Mouse (Mus musculus) A20 (cell line): ENCODE data around the gene 1810013L24Rik.
"Not testable (repeated sequence)": the region's sequence is repeated elsewhere in the genome, so short reads cannot be mapped to it uniquely, and the experiment has no call there.

Experiments used
- DNase-seq: peaks from one replicate; pipeline ENCODE4 v3.0.0-alpha.2; 2011; ENCODE audit warnings: low read depth, low spot score

1810013L24Rik gene

GRCm38 (mm10) chr16:8836876-8837275 is 7.0 kb downstream of the 1810013L24Rik start:
- no peak for DNase-seq

GRCm38 (mm10) chr16:8837595-8837994 is 7.7 kb downstream of the 1810013L24Rik start:
- no peak for DNase-seq

- DNase-seq: no peak
Observed at GRCm38 (mm10) chr16:8838921-8839320, 9.0 kb downstream of the 1810013L24Rik start.

- DNase-seq: no peak
Observed at GRCm38 (mm10) chr16:8840557-8840956, 10.7 kb downstream of the 1810013L24Rik start.

GRCm38 (mm10) chr16:8842962-8843361 is 13.1 kb downstream of the 1810013L24Rik start:
- DNase-seq: no peak

GRCm38 (mm10) chr16:8843580-8844175 is 13.8 kb downstream of the 1810013L24Rik start:
- no peak for DNase-seq

- no peak for DNase-seq
Observed at GRCm38 (mm10) chr16:8845986-8846385, 16.1 kb downstream of the 1810013L24Rik start.

- DNase-seq: no peak
Observed at GRCm38 (mm10) chr16:8848309-8849068, 18.6 kb downstream of the 1810013L24Rik start.

- no peak for DNase-seq
Observed at GRCm38 (mm10) chr16:8849929-8850328, 20.0 kb downstream of the 1810013L24Rik start.

- no peak for DNase-seq
Observed at GRCm38 (mm10) chr16:8855143-8855542, 25.2 kb downstream of the 1810013L24Rik start.

GRCm38 (mm10) chr16:8856820-8857219 is 26.9 kb downstream of the 1810013L24Rik start:
- DNase-seq: no peak

- no peak for DNase-seq
Observed at GRCm38 (mm10) chr16:8862336-8862987, 32.6 kb downstream of the 1810013L24Rik start.

GRCm38 (mm10) chr16:8864223-8864631 is 34.3 kb downstream of the 1810013L24Rik start:
- DNase-seq: no peak

GRCm38 (mm10) chr16:8867406-8867955 is 37.6 kb downstream of the 1810013L24Rik start:
- DNase-seq: no peak

GRCm38 (mm10) chr16:8868506-8868905 is 38.6 kb downstream of the 1810013L24Rik start:
- no peak for DNase-seq

GRCm38 (mm10) chr16:8869715-8870114 is 39.8 kb downstream of the 1810013L24Rik start:
- peak; percentile 73 for DNase-seq

- no peak for DNase-seq
Observed at GRCm38 (mm10) chr16:8871376-8871775, 41.5 kb downstream of the 1810013L24Rik start.

- DNase-seq: no peak
Observed at GRCm38 (mm10) chr16:8872019-8872418, 42.1 kb downstream of the 1810013L24Rik start.

- DNase-seq: no peak
Observed at GRCm38 (mm10) chr16:8872486-8872885, 42.6 kb downstream of the 1810013L24Rik start.

- no peak for DNase-seq
Observed at GRCm38 (mm10) chr16:8880076-8880475, 50.2 kb downstream of the 1810013L24Rik start.

GRCm38 (mm10) chr16:8883674-8884241 is 53.9 kb downstream of the 1810013L24Rik start:
- DNase-seq: peak; percentile 73

GRCm38 (mm10) chr16:8894214-8894613 is 64.3 kb downstream of the 1810013L24Rik start:
- DNase-seq: not testable (repeated sequence)
